Mouse (Mus musculus) lung, postnatal 0 days (tissue): ENCODE measurements at regions not wholly inside any gene's neighbourhood (a gene's known extent, or its start where the extent isn't known, plus 50 kb on each side); places are given as distances from the start of the nearest gene placed in this dataset.

Experiments used
- CTCF ChIP-seq: IDR thresholded peaks from 2 replicates; pipeline ENCODE4 v1.5.1; 2016; ENCODE audit warnings: antibody characterized with exemption, mild to moderate bottlenecking
- EP300 ChIP-seq: IDR thresholded peaks from 2 replicates; pipeline ENCODE4 v1.6.1; 2016; ENCODE audit warnings: antibody characterized with exemption, mild to moderate bottlenecking, control low read depth

DNA sequence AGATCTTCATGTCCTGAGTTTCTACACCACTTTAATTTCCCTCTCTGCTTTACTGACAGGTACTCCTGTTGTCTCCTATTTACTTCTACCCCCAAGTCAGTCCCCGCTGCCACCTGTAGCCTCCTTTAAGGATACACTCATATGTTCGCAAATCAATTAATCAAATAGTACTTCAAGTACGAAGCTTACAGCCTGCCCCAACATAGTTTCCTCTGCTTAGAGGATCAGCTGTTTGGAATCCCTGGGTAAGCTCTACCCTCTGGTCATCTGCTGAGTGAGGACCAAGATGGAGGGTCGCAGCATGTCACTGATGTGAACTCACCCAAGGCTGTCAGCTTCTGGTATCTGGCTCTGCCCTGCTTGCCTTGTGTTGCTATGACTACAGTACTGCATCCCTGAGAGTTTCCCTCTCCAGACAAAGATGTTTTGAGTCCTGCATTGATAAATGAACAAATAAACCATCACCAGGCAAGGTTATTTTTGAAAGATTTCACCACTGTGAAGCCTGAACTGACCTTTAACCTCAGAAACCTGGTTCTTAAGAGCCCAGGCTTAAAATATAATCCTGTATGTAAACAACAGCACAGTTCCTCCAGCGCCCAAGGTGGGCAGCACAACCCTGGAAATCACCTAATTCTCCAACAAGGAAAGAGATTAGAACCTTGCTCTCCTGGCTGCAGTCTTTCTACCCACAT lies 159.6 kb upstream of the Foxq1 start:
- TF ChIP-seq CTCF (no peak), EP300 (no peak)
